Mouse (Mus musculus) heart, postnatal 0 days (tissue): ENCODE measurements around the gene Usp53. TPM values are rescaled to one million over a fixed set of nuclear protein-coding genes. Genes with fewer than 3 reads are reported as not detected.

Source experiments
- ATAC-seq: fragments of 200-750 bp; cut with Nextera tagmentation; 2 replicates; pipeline ENCODE4 v1.8.0; 2017; ENCODE audit warnings: low read depth, moderate number of reproducible peaks, moderate library complexity; ENCODE audit not compliant: insufficient read depth
- DNase-seq: peaks from one replicate; pipeline ENCODE4 v3.0.0-alpha.2; 2016; ENCODE audit warnings: low spot score
- H3K27ac ChIP-seq: fragments of 300-500 bp; sonication (generic); 2 replicates; pipeline ENCODE4 v1.5.1; 2014; ENCODE audit warnings: low read depth, mild to moderate bottlenecking
- H3K27me3 ChIP-seq: fragments of 300-500 bp; sonication (generic); 2 replicates; pipeline ENCODE4 v1.6.1; 2014; ENCODE audit warnings: low read length, mixed read lengths; ENCODE audit not compliant: control insufficient read depth, insufficient read depth
- H3K36me3 ChIP-seq: fragments of 300-500 bp; sonication (generic); replicated peaks from 2 replicates; pipeline ENCODE4 v1.6.1; 2014; ENCODE audit warnings: low read length, mixed read lengths; ENCODE audit not compliant: control insufficient read depth, insufficient read depth
- H3K4me1 ChIP-seq: fragments of 300-500 bp; sonication (generic); 2 replicates; pipeline ENCODE4 v1.6.1; 2014; ENCODE audit warnings: antibody characterized with exemption; ENCODE audit not compliant: control insufficient read depth, insufficient read depth
- H3K4me2 ChIP-seq: fragments of 300-500 bp; sonication (generic); 2 replicates; pipeline ENCODE4 v1.6.1; 2014; ENCODE audit warnings: low read depth, mild to moderate bottlenecking, low read length, moderate library complexity
- H3K4me3 ChIP-seq: fragments of 300-500 bp; sonication (generic); 2 replicates; pipeline ENCODE4 v1.5.1; 2014; ENCODE audit warnings: low read depth, low read length
- H3K9ac ChIP-seq: fragments of 300-500 bp; sonication (generic); replicated peaks from 2 replicates; pipeline ENCODE4 v1.6.1; 2014; ENCODE audit warnings: low read depth, low read length, mixed read lengths
- H3K9me3 ChIP-seq: fragments of 300-500 bp; sonication (generic); replicated peaks from 2 replicates; pipeline ENCODE4 v1.6.1; 2016; ENCODE audit warnings: low read length; ENCODE audit not compliant: control insufficient read depth
- CTCF ChIP-seq: IDR thresholded peaks from 2 replicates; pipeline ENCODE4 v1.5.1; 2016; ENCODE audit warnings: antibody characterized with exemption, control low read depth, low read depth
- EP300 ChIP-seq: IDR thresholded peaks from 2 replicates; pipeline ENCODE4 v1.6.1; 2016; ENCODE audit warnings: antibody characterized with exemption, low read depth
- WGBS: fragments of 180-500 bp; shearing (Covaris S2); extraction: QIAGEN DNeasy Blood & Tissue Kit; methylation state at CpG from one replicate; pipeline ENCODE4 v1.1.7; 2014; 5-methylcytosine and 5-hydroxymethylcytosine counted together
- polyA plus RNA-seq: library from polyadenylated mRNA; unstranded; fragments of >200 nt; fragmentation: Nextera tagmentation; extraction: Ambion mirVana; gene quantifications from 2 replicates; pipeline ENCODE4 v1.2.1, GENCODE M21; 2015
- total RNA-seq: library from RNA; depleted of rRNA; stranded (reverse); fragments of >200 nt; gene quantifications from 2 replicates; pipeline ENCODE4 v1.2.3, GENCODE M21; 2014; ENCODE audit warnings: low replicate concordance

Gene Usp53
- total and polyA plus RNA-seq, 2 experiments from 2014 or later = 7.4 to 10.0 TPM

- 82% methylated on average over 3 of the region's 3 CpGs for WGBS
- Histone ChIP-seq H3K27me3 (no peaks in the 10 kb centered on the region), H3K9me3 (no peaks in the 10 kb centered on the region), H3K4me2 (no peak overlapping the region), H3K36me3 (no peaks in the 10 kb centered on the region), H3K4me3 (no peak overlapping the region), H3K4me1 (peaks cover 6% of the 10 kb centered on the region; the same call in 1 of the 2 replicates), H3K9ac (no peak overlapping the region), H3K27ac (no peak overlapping the region)
- DNase-seq = no peak
- ATAC-seq = no peak
- no peak for TF ChIP-seq EP300
- TF ChIP-seq CTCF = no peak
These were observed 9.5 kb downstream of the Usp53 start for GRCm38 (mm10) chr3:122974833-122975232.

DNA sequence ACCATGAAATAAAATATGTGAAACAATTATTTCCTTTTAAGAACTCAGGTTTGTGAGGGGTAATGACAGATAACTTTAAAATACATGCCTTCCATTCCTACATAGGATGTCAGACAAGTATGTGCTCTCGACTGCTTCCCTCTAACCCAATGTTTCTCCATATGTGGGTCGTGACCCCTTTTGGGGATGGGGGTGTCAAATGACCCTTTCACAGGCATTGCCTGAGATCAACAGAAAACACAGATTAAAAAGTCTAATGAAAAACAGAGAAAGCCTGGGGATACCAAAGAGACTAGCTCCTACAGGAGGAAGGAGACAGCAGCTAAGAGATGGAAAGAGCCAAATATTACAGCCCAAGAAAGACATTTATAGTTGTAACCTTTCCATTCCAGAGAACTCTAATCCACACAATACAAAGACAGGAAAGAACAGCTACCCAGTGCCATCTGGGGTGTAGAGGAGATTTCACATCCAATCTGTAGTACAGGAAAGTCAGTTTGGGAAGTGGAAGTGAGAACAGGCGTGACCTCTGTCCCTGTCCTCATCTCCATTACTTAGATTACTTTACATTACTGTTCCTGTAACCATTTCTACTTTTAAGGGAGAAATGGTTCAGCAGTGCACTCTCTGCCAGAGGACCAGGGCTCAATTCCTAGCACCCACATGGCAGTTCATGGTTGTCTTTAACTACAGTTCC is 12.0 kb downstream of the Usp53 start:
- no peaks in the 10 kb centered on the region for H3K27me3 ChIP-seq
- DNase-seq (no peak), ATAC-seq (no peak)
- no peaks in the 10 kb centered on the region for H3K9me3 ChIP-seq
- H3K36me3 ChIP-seq = peaks cover 12% of the 10 kb centered on the region
- no peak overlapping the region for H3K4me2 ChIP-seq
- H3K4me1 ChIP-seq = peaks cover 6% of the 10 kb centered on the region; the same call in 1 of the 2 replicates
- no peak for TF ChIP-seq EP300
- no peak for TF ChIP-seq CTCF
- no peak overlapping the region for H3K9ac ChIP-seq
- no peak overlapping the region for H3K4me3 ChIP-seq
- WGBS = 88% methylated on average over 3 of the region's 3 CpGs
- H3K27ac ChIP-seq = no peak overlapping the region

DNA sequence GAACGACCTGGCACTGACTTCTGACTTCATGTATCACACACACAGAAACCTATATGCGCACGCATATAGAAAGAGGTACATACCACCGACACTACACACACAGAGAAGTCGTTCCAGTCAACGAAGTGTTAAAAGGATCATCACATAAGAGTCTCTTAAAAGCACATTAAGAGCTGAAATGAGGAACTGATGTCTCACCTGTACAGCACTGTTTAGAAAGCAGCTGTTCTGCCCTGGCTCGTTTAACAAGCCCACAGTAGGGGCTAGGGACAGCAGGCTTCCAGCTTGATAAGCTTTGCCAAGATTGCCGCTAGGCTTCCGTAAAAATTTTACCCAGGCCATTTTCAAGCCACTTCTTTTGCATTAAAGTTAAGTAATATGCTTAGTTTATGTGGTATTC is 15.9 kb downstream of the Usp53 start:
- no peak for TF ChIP-seq EP300
- no peak for TF ChIP-seq CTCF
- H3K4me1 ChIP-seq = no peaks in the 10 kb centered on the region
- DNase-seq (no peak), ATAC-seq (no peak)
- 90% methylated on average over 9 of the region's 9 CpGs for WGBS
- H3K9me3 ChIP-seq = no peaks in the 10 kb centered on the region
- no peaks in the 10 kb centered on the region for H3K27me3 ChIP-seq
- no peak overlapping the region for H3K9ac ChIP-seq
- H3K27ac ChIP-seq = no peak overlapping the region
- no peak overlapping the region for H3K4me2 ChIP-seq
- no peak overlapping the region for H3K4me3 ChIP-seq
- peaks cover 15% of the 10 kb centered on the region for H3K36me3 ChIP-seq

DNA sequence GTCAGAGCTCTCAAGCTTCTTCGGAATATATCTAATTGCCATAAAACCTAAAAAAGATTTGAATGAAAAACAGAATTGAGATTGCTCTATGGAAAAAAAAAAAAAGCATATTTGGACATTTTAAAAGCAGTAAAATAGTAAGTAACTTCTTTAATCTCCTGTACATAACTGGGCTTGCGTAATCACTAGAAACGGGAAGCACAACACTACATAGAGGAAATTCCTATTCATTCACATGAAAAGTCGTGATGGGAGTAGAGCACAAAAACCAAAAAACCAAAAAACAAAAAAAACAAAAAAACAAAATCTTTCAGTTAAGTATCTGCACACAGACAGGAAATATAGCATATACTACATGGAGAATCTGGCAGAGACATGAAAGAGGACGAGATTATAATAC is 20.0 kb downstream of the Usp53 start:
- no peak for ATAC-seq
- no peak overlapping the region for H3K9ac ChIP-seq
- 75% methylated on average over 5 of the region's 5 CpGs for WGBS
- no peak for DNase-seq
- H3K4me1 ChIP-seq = no peaks in the 10 kb centered on the region
- H3K27ac ChIP-seq = no peak overlapping the region
- TF ChIP-seq EP300 (no peak), CTCF (no peak)
- peaks cover 20% of the 10 kb centered on the region for H3K36me3 ChIP-seq
- no peak overlapping the region for H3K4me2 ChIP-seq
- no peaks in the 10 kb centered on the region for H3K9me3 ChIP-seq
- H3K4me3 ChIP-seq = no peak overlapping the region
- no peaks in the 10 kb centered on the region for H3K27me3 ChIP-seq

DNA sequence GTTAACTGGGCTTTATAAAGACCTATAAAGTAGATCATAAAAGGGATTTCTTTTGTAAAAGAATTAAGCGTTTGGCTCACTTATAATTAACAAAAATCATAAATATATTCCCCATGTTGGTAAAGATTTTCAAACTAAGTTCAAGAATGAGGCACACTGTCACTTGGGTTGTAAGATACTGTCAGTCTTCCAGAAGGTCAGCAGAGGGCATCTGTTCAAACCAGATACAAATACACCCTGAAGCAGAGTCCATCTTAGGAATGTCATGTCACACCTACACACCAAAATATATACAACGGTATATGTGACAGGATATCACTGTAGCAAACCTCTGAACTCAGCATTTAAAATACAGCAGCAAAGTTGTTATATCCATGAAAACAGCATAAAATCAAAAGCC is 34.2 kb downstream of the Usp53 start:
- no peak for ATAC-seq

More for the DNA sequence above, 34.2 kb downstream of the Usp53 start:
- Histone ChIP-seq H3K4me1 (no peaks in the 10 kb centered on the region), H3K4me3 (no peak overlapping the region), H3K27me3 (no peaks in the 10 kb centered on the region), H3K27ac (no peak overlapping the region), H3K4me2 (no peak overlapping the region), H3K36me3 (peaks cover 37% of the 10 kb centered on the region), H3K9ac (no peak overlapping the region), H3K9me3 (no peaks in the 10 kb centered on the region)
- TF ChIP-seq EP300 (no peak), CTCF (peak; percentile 9; the same call in 1 of the 2 replicates)
- WGBS = 66% methylated on average over 2 of the region's 2 CpGs
- DNase-seq = no peak
